15 mouse cellular contexts compared by ENCODE assay signal in genomic region chr4:62698521-62698920, GRCm38 (mm10).
DNase-seq lines count a peak whose midpoint lies in the region; ATAC-seq lines count a peak whose summit lies in the region.
"Had no signal": no experiment of that assay in that cellular context is flagged by ENCODE, and none has a peak within 500 bp of the region (broad histone marks: within the 10 kb centered on the region; RNA-seq: fewer than 3 reads in every experiment).

No protein-coding gene starts in this region.

- peaks cover 26% of the 10 kb centered on the region for H3K36me3 ChIP-seq in heart, embryonic 12.5 days
- H3K36me3 ChIP-seq in lung, embryonic 15.5 days, result peaks cover 21% of the 10 kb centered on the region
- H3K36me3 ChIP-seq in intestine, embryonic 16.5 days (ENCODE audit: control insufficient read depth, insufficient read depth, low read length), result peaks cover 9% of the 10 kb centered on the region
- H3K36me3 ChIP-seq in stomach, embryonic 16.5 days (ENCODE audit: control insufficient read depth, insufficient read depth, low read length), result no peaks in the 10 kb centered on the region; the same call in 1 of the 2 replicates

- no peak for ATAC-seq in heart, embryonic 12.5 days (ENCODE audit: insufficient number of reproducible peaks, low FRiP score)
- no peak for ATAC-seq in lung, embryonic 15.5 days (ENCODE audit: borderline replicate concordance, extremely low read depth, low FRiP score, low TSS enrichment)
- no peak for ATAC-seq in intestine, embryonic 16.5 days
- no peak for ATAC-seq in stomach, embryonic 16.5 days (ENCODE audit: insufficient read depth, low FRiP score)
- ATAC-seq: inflammation-experienced regulatory T-cells, adult 6 months had no signal

- no peak overlapping the region for H3K4me3 ChIP-seq in heart, embryonic 12.5 days
- no peak overlapping the region for H3K4me3 ChIP-seq in lung, embryonic 15.5 days
- H3K4me3 ChIP-seq in intestine, embryonic 16.5 days (ENCODE audit: low read length), result no peak overlapping the region
- H3K4me3 ChIP-seq in stomach, embryonic 16.5 days (replicated peaks; ENCODE audit: low read length), result no peak overlapping the region
- H3K4me3 ChIP-seq: forebrain, embryonic 15.5 days had no signal

- peaks cover 67% of the 10 kb centered on the region for H3K4me1 ChIP-seq in heart, embryonic 12.5 days (replicated peaks)
- H3K4me1 ChIP-seq in lung, embryonic 15.5 days, result peaks cover 70% of the 10 kb centered on the region
- H3K4me1 ChIP-seq in intestine, embryonic 16.5 days (ENCODE audit: control insufficient read depth, insufficient read depth, low read length), result peaks cover 46% of the 10 kb centered on the region
- peaks cover 40% of the 10 kb centered on the region for H3K4me1 ChIP-seq in stomach, embryonic 16.5 days (ENCODE audit: control insufficient read depth, insufficient read depth, low read length)

- no peak overlapping the region for H3K9ac ChIP-seq in heart, embryonic 12.5 days
- H3K9ac ChIP-seq in lung, embryonic 15.5 days, result no peak overlapping the region
- H3K9ac ChIP-seq in intestine, embryonic 16.5 days (ENCODE audit: low read depth, low read length), result peak overlapping the region; percentile 24; the same call in 1 of the 2 replicates
- no peak overlapping the region for H3K9ac ChIP-seq in stomach, embryonic 16.5 days (ENCODE audit: low read length)

- no peak for DNase-seq in heart, postnatal 10 days
- DNase-seq in lung, adult 18-20 months, result no peak
- no peak for DNase-seq in thymus, postnatal 4 days
- DNase-seq: adrenal gland, postnatal 10 days; gastrocnemius, postnatal 25 days; liver; lung, postnatal 14 days; midbrain, embryonic 14.5 days had no signal

- no peak overlapping the region for H3K4me2 ChIP-seq in heart, embryonic 12.5 days
- H3K4me2 ChIP-seq in lung, embryonic 15.5 days, result no peak overlapping the region
- no peak overlapping the region for H3K4me2 ChIP-seq in intestine, embryonic 16.5 days (ENCODE audit: low read depth, low read length)
- no peak overlapping the region for H3K4me2 ChIP-seq in stomach, embryonic 16.5 days (ENCODE audit: low read depth, low read length)

- H3K27ac ChIP-seq in heart, embryonic 12.5 days (ENCODE audit: poor library complexity, severe bottlenecking), result peak overlapping the region; percentile 4; the same call in 1 of the 2 replicates
- H3K27ac ChIP-seq in lung, embryonic 15.5 days, result peak overlapping the region; percentile 78
- H3K27ac ChIP-seq in intestine, embryonic 16.5 days (ENCODE audit: low read length), result no peak overlapping the region
- peak overlapping the region; percentile 29; the same call in 1 of the 2 replicates for H3K27ac ChIP-seq in stomach, embryonic 16.5 days (ENCODE audit: low read length)

- H3K27me3 ChIP-seq in heart, embryonic 12.5 days (replicated peaks), result peaks cover 20% of the 10 kb centered on the region
- H3K27me3 ChIP-seq in lung, embryonic 15.5 days, result no peaks in the 10 kb centered on the region
- H3K27me3 ChIP-seq in intestine, embryonic 16.5 days (replicated peaks; ENCODE audit: control insufficient read depth, insufficient read depth, low read length), result no peaks in the 10 kb centered on the region
- H3K27me3 ChIP-seq in stomach, embryonic 16.5 days (ENCODE audit: control insufficient read depth, insufficient read depth, low read length), result no peaks in the 10 kb centered on the region
- H3K27me3 ChIP-seq: forebrain, embryonic 15.5 days; neural tube, embryonic 13.5 days had no signal

- H3K9me3 ChIP-seq in heart, embryonic 12.5 days (replicated peaks), result no peaks in the 10 kb centered on the region
- H3K9me3 ChIP-seq in lung, embryonic 15.5 days, result no peaks in the 10 kb centered on the region
- no peaks in the 10 kb centered on the region for H3K9me3 ChIP-seq in intestine, embryonic 16.5 days (ENCODE audit: control insufficient read depth, low read length)
- no peaks in the 10 kb centered on the region for H3K9me3 ChIP-seq in stomach, embryonic 16.5 days (replicated peaks; ENCODE audit: control insufficient read depth, low read length)
- H3K9me3 ChIP-seq: forebrain, embryonic 15.5 days; neural tube, embryonic 13.5 days had no signal

- intact Hi-C loops in heart, postnatal 10 days (cut with DNase I), result no loop called here

- 65% methylated on average over 3 of the region's 3 CpGs for WGBS in heart, embryonic 12.5 days
- WGBS in lung, embryonic 15.5 days, result 52% methylated on average over 3 of the region's 3 CpGs
- WGBS in intestine, embryonic 16.5 days, result 69% methylated on average over 3 of the region's 3 CpGs
- 56% methylated on average over 3 of the region's 3 CpGs for WGBS in stomach, embryonic 16.5 days
